Mouse (Mus musculus): Measurements from ENCODE around the gene Eps8l1. TPM values are rescaled to one million over a fixed set of nuclear protein-coding genes. Genes with fewer than 3 reads are reported as not detected.
A peak's percentile ranks its signal among the peaks of the same experiment; 100 is the strongest.

The Eps8l1 gene
- total RNA-seq, 1 experiment from 2014 or later = 58.8 TPM

GRCm38 (mm10) chr7:4471179-4471555 is 10.7 kb downstream of the Eps8l1 start:
- ATAC-seq (ENCODE audit: extremely low read depth, insufficient number of reproducible peaks, low FRiP score, poor library complexity, severe bottlenecking) = no peak

DNA sequence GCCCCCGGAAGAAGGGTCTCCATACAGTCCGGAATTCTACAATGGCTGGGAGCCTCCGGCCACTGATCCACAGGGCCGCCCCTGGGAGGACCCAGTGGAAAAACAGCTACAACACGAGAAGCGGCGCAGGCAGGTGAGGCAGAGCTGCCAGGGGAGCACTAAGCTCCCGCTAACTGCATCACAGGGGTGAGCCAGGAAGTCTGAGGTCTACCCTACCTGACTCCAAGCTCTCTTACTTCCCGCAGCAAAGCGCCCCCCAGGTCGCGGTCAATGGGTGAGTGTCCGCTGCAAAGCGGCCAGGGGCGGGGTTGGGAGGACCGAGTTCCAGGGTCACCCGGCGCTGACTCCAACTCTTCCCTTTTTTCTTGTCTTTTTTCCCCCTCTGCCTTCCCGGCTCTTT is 13.5 kb downstream of the Eps8l1 start:
- ATAC-seq (ENCODE audit: extremely low read depth, insufficient number of reproducible peaks, low FRiP score, poor library complexity, severe bottlenecking) = no peak

DNA sequence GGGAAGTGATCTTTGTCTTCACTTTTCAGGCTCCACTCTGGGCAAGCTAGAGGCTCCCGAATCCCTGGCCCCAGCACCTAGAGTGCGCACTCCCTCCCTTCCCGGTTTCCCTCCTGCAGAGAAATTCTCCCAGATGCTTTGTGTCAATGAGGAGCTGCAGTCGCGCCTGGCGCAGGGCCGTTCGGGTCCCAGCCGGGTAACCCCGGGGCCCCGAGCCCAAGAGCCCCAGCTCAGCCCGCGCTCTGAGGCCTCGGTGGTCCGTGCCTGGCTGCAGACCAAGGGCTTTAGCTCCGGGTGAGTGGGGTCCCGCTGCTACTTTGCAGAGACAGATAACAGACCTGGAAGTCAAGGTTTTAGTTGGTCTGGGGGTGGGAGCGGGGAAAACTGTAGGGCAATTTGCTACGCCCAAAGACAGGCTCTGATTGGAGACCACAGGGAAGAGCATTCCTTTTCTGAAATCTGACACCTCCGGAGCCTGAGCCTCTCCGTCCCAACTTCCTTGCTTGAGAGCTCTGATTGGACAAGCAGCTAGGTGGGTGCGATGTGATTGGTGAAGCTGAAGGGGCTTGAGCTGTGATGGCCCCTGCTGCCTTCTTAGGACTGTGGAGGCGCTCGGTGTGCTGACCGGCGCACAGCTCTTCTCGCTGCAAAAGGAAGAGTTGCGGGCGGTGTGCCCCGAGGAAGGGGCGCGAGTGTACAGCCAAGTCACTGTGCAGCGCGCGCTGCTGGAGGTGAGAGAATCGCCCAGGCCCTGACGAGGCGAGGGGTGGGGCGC is 17.7 kb downstream of the Eps8l1 start:
- ATAC-seq (ENCODE audit: extremely low read depth, insufficient number of reproducible peaks, low FRiP score, poor library complexity, severe bottlenecking) = no peak

DNA sequence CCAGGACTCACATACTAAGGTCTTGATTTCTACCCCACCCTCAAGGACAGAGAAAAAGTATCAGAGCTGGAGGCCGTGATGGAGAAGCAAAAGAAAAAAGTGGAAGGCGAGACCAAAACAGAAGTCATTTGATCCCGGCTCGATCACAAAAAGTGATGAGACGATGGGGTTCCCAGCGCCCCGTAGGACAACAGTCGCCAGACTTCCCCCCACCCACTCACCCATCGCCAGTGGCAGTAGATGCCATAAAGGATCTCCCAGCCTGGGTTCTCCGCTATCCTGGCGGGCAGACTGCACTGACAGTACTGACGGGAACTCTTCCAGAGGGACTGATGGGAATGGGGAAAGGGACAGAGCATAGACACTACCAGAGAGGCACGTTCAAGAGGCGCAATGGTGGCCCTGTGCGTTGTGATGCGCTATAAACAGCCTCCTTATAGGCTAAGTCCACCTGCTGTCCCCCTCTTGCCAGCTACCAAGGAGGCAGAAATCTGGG is 18.4 kb downstream of the Eps8l1 start:
- ATAC-seq (ENCODE audit: extremely low read depth, insufficient number of reproducible peaks, low FRiP score, poor library complexity, severe bottlenecking) = no peak

DNA sequence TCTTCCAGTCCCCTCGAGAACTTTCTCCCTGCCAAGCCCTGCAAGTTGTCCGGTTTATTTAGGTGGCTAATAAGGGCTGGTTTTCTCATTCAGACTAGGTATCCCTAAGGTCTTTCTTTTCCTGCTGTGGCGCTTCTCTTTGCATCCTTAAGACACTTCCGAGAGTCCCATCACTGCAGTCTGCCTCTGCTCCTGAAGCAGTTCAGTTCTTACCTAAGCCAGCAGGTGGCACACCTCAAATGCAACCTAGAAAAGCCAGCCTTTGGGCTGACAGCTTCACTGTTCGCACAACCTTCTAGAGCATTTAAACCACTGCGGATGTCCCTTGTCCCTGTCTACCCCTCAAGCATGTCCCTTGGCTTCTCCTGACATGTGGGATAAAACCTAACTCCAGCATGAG is 19.2 kb downstream of the Eps8l1 start:
- ATAC-seq (ENCODE audit: extremely low read depth, insufficient number of reproducible peaks, low FRiP score, poor library complexity, severe bottlenecking) = peak; percentile 57

GRCm38 (mm10) chr7:4482281-4482680 is 21.8 kb downstream of the Eps8l1 start:
- no peak for ATAC-seq (ENCODE audit: extremely low read depth, insufficient number of reproducible peaks, low FRiP score, poor library complexity, severe bottlenecking)

DNA sequence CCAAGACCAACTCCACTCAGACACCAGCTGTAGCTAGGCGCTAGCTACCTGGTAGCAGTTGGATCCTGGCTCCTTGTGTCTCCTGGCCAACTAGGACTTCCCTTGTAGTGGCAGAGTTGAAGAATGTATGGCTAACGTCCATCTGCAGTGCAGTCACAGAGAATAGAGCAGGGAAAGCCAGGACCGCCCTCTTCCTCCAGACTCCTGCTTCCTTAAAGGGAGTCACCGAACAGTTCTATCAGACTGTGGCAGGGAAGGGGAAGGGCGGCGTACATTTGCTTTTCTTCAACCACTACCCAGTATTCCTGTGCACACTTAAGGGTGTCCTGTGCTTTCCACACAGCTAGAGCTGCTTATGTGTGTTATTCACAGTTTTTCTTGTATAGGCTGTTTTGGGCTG is 30.8 kb downstream of the Eps8l1 start:
- no peak for ATAC-seq (ENCODE audit: extremely low read depth, insufficient number of reproducible peaks, low FRiP score, poor library complexity, severe bottlenecking)

DNA sequence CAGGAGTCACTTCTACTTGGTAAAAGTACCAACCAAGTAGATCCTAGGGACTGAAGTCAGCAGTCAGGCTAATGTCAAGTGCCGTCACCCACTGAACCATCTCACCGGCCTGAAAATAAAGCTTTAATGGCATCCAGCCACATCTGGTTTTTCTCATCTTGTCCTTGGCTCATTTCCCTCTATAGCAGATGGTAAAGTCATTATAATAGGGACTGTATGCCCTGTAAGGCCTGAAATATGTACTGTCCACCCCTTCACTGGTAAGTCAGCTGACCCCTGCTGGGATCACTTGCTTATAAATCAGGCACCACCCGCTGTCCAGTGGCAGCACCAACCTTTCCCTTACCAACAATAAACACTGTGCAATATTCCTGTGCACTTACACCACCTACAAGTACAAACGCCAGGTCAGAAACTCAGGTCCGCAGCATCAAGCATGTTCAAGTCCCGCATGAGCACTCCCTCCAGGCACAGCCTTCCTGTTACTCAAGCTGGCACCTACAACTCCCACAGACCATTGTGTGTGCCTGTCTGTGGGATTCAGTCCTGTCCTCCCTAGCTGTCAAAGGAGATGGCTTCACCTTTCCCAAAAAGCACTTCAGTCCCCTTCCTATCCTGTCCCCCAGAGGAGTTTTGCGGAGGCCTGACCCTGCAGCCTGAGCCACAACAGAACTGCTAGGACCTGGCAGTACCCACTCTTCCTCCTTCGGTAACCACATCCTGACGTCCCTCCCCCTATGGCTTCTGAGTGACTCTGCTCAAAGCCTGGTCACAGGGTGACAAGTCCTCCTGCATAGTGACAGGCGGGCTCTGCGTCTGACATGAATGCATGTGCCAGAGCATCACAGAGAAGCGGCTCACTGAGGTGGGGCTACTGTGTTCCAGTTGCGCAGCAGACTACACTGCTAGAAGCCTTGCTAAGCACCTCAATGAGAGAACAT is 32.1 kb downstream of the Eps8l1 start:
- ATAC-seq (ENCODE audit: extremely low read depth, insufficient number of reproducible peaks, low FRiP score, poor library complexity, severe bottlenecking) = peak; percentile 95

- ATAC-seq (ENCODE audit: extremely low read depth, insufficient number of reproducible peaks, low FRiP score, poor library complexity, severe bottlenecking) = no peak
Measured at GRCm38 (mm10) chr7:4493991-4494390, 33.5 kb downstream of the Eps8l1 start.

- no peak for ATAC-seq (ENCODE audit: extremely low read depth, insufficient number of reproducible peaks, low FRiP score, poor library complexity, severe bottlenecking)
Measured at GRCm38 (mm10) chr7:4496468-4496867, 36.0 kb downstream of the Eps8l1 start.

DNA sequence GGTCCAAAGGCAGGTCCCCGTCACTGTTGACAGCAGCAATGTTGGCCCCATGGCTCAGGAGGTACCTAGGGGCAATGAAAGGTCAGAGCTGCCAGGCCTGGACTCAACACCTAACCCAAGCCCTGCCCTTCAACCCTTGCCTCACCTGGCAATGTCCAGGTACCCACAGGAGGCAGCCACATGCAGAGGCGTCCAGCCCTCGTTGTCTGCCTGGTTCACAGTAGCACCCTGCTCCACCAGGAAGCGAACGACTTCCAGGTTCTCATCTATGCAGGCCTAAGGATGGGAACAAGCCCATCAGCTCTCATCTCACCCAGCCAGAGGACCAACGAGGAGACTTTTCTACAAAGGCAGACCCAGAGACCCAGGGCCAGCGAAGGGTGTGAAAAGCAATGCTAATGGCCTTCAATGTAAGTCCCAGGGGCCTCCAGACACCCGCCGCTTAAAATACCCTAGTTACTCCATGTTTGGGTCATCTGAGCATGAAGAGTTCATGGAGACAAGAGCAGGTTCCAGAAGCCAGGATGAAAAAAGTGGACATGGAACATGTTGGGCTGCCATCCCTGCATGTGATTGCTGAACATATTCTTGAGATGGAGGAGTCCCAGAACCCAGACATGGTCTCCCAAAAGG is 36.9 kb downstream of the Eps8l1 start:
- ATAC-seq (ENCODE audit: extremely low read depth, insufficient number of reproducible peaks, low FRiP score, poor library complexity, severe bottlenecking) = no peak

GRCm38 (mm10) chr7:4498251-4498650 is 37.8 kb downstream of the Eps8l1 start:
- no peak for ATAC-seq (ENCODE audit: extremely low read depth, insufficient number of reproducible peaks, low FRiP score, poor library complexity, severe bottlenecking)

DNA sequence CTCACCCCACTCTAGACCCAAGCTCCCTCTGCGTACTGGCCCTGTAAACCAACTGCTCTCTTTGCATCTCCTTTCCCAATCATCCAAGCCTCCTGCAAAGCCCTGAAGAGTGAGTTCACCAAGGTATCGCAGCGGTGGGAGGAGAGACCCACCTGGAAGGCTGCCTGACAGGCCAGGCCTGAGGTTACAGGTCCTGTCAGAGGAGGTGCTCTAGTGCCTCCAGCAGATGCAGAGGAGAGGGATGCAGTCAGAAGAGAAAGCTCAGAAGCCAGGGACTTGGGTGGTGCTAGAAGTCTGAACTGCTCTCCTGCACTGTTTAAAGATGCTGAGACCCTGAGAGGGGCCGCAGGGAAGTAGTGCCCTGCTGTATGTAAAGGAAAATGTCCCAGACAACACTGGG is 38.6 kb downstream of the Eps8l1 start:
- no peak for ATAC-seq (ENCODE audit: extremely low read depth, insufficient number of reproducible peaks, low FRiP score, poor library complexity, severe bottlenecking)

DNA sequence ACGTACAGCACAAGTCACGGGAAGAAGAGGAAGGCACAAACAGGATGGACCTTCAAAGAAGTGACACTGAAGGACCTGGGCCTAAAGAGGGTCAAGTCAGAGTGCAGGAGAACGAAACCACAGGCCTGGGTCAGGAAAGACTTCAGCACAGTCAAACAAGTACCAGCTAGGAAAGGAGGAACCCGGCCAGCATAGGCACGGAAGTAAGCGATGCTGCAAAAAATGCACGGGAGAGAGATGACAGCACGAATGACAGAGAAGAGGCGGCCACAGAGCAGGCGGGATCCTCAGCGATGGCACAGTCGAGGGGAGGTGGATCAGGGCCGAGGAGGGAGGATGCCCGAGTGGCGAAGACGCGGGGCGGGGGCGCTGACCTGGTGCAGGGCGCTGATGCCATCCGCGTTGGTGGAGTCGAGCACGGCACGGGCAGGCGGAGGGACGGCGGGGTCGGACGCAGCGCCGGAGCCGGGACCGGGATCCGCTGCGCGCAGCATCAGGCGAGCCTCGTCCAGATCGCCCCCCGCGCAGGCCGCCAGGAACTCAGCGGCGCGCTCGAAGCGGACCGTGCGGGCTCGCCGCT is 40.5 kb downstream of the Eps8l1 start:
- peak; percentile 18 for ATAC-seq (ENCODE audit: extremely low read depth, insufficient number of reproducible peaks, low FRiP score, poor library complexity, severe bottlenecking)

DNA sequence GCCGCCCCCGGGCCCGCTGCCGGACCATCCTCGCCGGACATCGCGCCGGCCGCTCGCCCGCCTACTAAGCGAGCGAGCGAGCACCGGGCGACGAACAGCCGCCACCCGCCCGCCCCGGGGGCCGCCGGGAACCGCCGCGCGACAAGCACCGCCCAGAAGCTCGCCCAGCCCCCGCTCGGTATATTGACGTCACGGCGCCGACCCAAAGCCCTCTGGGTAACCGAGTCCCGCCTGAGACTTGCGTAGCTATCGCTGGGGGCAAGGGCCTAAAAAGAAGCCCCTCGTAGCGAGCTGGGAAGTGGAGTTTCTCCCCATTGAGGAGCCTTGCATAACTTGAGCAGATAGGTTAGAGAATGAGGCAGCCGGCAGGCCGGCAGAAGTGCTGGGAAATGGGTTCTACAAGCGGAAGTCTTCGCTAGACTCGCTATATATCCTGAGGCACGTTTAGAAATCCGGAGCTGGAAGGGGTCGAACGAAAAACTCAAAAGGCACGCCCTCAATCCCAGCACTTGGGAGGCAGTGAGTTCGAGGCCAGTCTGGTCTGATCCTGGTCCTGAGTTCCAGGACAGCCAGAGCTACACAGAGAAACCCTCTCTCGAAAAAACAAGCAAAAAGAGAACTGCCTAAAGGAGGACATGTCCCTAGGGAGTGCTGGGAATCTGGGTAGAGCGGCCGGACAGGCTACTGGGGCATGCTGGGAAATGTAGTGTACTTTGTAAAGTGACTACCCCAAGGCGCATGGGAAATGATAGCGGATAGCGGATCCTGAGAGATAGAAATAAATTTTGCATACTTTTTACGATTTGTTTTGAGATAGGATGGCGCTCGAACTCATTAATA is 41.3 kb downstream of the Eps8l1 start, which contains the start of gene Ppp1r12c:
Gene Ppp1r12c (minus strand): TSS at position 123 of the 840 bp plus-strand sequence.
- ATAC-seq (ENCODE audit: extremely low read depth, insufficient number of reproducible peaks, low FRiP score, poor library complexity, severe bottlenecking) = peak; percentile 73

- no peak for ATAC-seq (ENCODE audit: extremely low read depth, insufficient number of reproducible peaks, low FRiP score, poor library complexity, severe bottlenecking)
Measured at GRCm38 (mm10) chr7:4502421-4503090, 42.1 kb downstream of the Eps8l1 start.

GRCm38 (mm10) chr7:4503100-4503499 is 42.6 kb downstream of the Eps8l1 start:
- no peak for ATAC-seq (ENCODE audit: extremely low read depth, insufficient number of reproducible peaks, low FRiP score, poor library complexity, severe bottlenecking)

DNA sequence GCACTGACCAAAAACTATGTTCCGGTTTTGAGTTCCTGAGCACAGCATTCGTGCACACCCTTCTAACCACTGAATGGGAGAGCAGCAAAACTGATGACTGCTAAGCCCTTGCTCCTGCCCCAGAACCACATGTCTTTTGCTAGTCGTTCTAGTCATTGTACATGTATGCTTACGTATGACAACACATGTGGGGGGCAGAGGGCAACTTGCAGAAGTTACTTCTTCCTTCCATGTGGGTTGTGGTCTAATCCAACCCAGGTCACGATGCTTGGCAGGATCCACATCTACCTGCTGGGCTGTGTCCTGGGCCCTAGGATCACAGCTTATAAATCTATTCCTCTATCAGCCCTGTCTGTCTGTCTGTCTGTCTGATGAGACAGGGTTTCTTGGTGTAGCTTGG is 43.4 kb downstream of the Eps8l1 start:
- ATAC-seq (ENCODE audit: extremely low read depth, insufficient number of reproducible peaks, low FRiP score, poor library complexity, severe bottlenecking) = peak; percentile 3; the same call in 1 of the 2 replicates

All from neutrophil, adult 5-6 weeks (primary cell).